Mouse (Mus musculus) neural tube, embryonic 11.5 days (tissue): ENCODE measurements at regions not wholly inside any gene's neighbourhood (a gene's known extent, or its start where the extent isn't known, plus 50 kb on each side); places are given as distances from the start of the nearest gene placed in this dataset.
"Not testable (repeated sequence)": the region's sequence is repeated elsewhere in the genome, so short reads cannot be mapped to it uniquely, and the experiment has no call there.

ENCODE experiments used
- ATAC-seq: fragments of 200-750 bp; cut with Nextera tagmentation; 2 replicates; pipeline ENCODE4 v1.8.0; 2017; ENCODE audit warnings: moderate number of reproducible peaks, mild to moderate bottlenecking, moderate TSS enrichment, moderate library complexity; ENCODE audit not compliant: insufficient read depth, low FRiP score, low TSS enrichment
- DNase-seq: peaks from one replicate; pipeline ENCODE4 v3.0.0-alpha.2; 2015; ENCODE audit warnings: low spot score
- H3K27ac ChIP-seq: fragments of 300-500 bp; sonication (generic); 2 replicates; pipeline ENCODE4 v1.5.1; 2014; ENCODE audit warnings: low read depth, mild to moderate bottlenecking, low read length
- H3K27me3 ChIP-seq: fragments of 300-500 bp; sonication (generic); 2 replicates; pipeline ENCODE4 v1.6.1; 2014; ENCODE audit warnings: mild to moderate bottlenecking, low read length, mixed read lengths; ENCODE audit not compliant: control insufficient read depth, insufficient read depth
- H3K36me3 ChIP-seq: fragments of 300-500 bp; sonication (generic); 2 replicates; pipeline ENCODE4 v1.6.1; 2014; ENCODE audit warnings: mild to moderate bottlenecking, low read length, moderate library complexity, mixed read lengths; ENCODE audit not compliant: control insufficient read depth, insufficient read depth
- H3K4me1 ChIP-seq: fragments of 300-500 bp; sonication (generic); 2 replicates; pipeline ENCODE4 v1.6.1; 2014; ENCODE audit warnings: low read length, mixed read lengths; ENCODE audit not compliant: control insufficient read depth, insufficient read depth
- H3K4me2 ChIP-seq: fragments of 300-500 bp; sonication (generic); 2 replicates; pipeline ENCODE4 v1.6.1; 2014; ENCODE audit warnings: low read depth, mild to moderate bottlenecking, moderate library complexity
- H3K4me3 ChIP-seq: fragments of 300-500 bp; sonication (generic); 2 replicates; pipeline ENCODE4 v1.5.1; 2014; ENCODE audit warnings: low read depth, low read length
- H3K9ac ChIP-seq: fragments of 300-500 bp; sonication (generic); 2 replicates; pipeline ENCODE4 v1.6.1; 2014; ENCODE audit warnings: mild to moderate bottlenecking, low read length
- H3K9me3 ChIP-seq: fragments of 300-500 bp; sonication (generic); 2 replicates; pipeline ENCODE4 v1.6.1; 2016; ENCODE audit warnings: low read length; ENCODE audit not compliant: control insufficient read depth
- WGBS: fragments of 180-500 bp; shearing (Covaris S2); extraction: QIAGEN DNeasy Blood & Tissue Kit; methylation state at CpG from one replicate; pipeline ENCODE4 v1.1.7; 2014; 5-methylcytosine and 5-hydroxymethylcytosine counted together

DNA sequence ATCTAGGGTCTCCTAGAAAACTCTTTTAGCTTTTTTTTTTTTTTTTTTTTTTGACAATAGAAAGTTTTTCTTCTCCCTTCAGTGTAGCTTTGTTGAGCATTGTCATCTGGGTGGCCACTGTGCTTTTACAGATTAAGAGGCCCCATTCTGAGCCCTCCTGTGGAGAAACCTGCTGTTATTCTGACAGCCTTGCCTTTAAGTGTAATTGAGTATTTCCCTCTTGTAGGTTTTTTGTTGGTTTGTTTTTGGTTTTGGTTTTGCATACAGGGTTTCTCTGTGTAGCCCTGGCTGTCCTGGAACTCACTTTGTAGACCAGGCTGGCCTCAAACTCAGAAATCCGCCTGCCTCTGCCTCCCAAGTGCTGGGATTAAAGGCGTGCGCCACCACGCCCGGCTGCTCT is 166.5 kb upstream of the Rtl1 start:
- H3K4me1 ChIP-seq, H3K36me3 ChIP-seq, H3K4me2 ChIP-seq, H3K9ac ChIP-seq, H3K27me3 ChIP-seq, H3K4me3 ChIP-seq, ATAC-seq, H3K9me3 ChIP-seq, DNase-seq, H3K27ac ChIP-seq: not testable (repeated sequence)
- 89% methylated on average over 5 of the region's 5 CpGs for WGBS

DNA sequence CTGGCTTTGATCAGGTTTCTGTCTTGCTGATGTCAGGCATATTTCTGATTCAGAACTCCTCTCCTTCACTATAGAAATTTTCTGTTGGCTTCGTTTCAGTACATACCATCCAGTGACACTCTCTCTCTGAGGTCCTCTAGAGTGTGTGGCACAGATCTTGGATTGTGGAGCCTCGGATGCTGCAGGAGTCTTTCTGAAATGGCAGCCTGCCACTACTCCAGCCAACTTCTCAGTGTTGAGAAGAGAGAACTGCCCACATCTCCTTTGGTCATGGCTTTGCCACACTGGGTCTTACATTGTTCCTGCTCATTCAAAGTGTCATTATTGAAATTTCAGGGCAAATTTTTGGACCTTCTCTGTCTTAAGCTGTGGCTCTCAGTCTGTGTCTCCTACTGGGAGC is 172.4 kb upstream of the Rtl1 start:
- Histone ChIP-seq H3K4me3 (no peak overlapping the region), H3K4me1 (no peaks in the 10 kb centered on the region), H3K9ac (no peak overlapping the region), H3K27me3 (no peaks in the 10 kb centered on the region), H3K9me3 (no peaks in the 10 kb centered on the region), H3K27ac (no peak overlapping the region), H3K36me3 (no peaks in the 10 kb centered on the region), H3K4me2 (no peak overlapping the region)
- DNase-seq: no peak
- WGBS: 79% methylated on average over 2 of the region's 2 CpGs
- ATAC-seq: no peak

DNA sequence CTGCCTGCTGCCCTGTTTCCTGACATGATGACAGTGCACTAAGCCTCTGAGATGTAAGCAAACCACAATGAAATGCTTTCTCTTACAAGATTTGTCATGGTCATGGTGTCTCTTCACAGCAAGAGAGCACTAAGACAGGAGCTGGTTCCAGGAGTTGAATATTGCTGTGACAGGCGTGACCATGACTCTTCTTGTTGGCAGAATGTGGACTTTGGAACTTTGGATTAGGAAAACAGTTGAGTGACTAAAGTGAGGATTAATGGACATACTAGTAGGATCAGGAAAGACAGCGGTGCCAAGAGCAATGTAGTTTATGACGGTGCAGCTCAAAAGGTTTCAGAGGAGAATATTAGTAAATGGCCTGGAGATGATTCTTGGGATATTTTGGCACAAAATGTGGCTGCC is 173.8 kb upstream of the Rtl1 start:
- Histone ChIP-seq H3K4me2 (no peak overlapping the region), H3K36me3 (no peaks in the 10 kb centered on the region), H3K9ac (no peak overlapping the region), H3K4me3 (no peak overlapping the region), H3K27ac (no peak overlapping the region), H3K27me3 (no peaks in the 10 kb centered on the region), H3K4me1 (no peaks in the 10 kb centered on the region), H3K9me3 (no peaks in the 10 kb centered on the region)
- no peak for DNase-seq
- 78% methylated on average over 3 of the region's 3 CpGs for WGBS
- ATAC-seq: no peak

DNA sequence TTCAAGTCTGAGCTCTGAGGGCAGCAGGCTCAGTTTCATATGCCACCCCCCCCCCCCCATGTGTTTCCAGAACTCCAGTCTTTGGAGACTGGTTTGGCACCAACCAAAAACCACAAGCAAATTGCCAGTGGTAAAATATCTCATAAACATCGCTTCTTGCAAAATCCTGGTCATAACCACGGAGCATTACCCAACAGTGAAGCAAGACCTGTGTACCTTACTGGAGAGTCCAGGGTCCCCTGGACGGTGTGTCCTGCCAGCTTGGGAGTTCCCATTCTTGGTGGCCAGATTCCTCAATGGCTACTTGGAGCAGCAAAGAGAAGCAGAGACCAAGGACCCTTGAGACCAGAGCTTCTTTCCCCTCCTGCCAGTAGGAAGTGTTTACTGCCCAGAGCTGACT is 198.7 kb upstream of the Rtl1 start:
- Histone ChIP-seq H3K4me1 (no peaks in the 10 kb centered on the region), H3K36me3 (no peaks in the 10 kb centered on the region), H3K27me3 (no peaks in the 10 kb centered on the region), H3K9me3 (no peaks in the 10 kb centered on the region), H3K9ac (no peak overlapping the region), H3K4me2 (no peak overlapping the region), H3K27ac (no peak overlapping the region), H3K4me3 (no peak overlapping the region)
- no peak for ATAC-seq
- no peak for DNase-seq
- WGBS: 90% methylated on average over 3 of the region's 3 CpGs

DNA sequence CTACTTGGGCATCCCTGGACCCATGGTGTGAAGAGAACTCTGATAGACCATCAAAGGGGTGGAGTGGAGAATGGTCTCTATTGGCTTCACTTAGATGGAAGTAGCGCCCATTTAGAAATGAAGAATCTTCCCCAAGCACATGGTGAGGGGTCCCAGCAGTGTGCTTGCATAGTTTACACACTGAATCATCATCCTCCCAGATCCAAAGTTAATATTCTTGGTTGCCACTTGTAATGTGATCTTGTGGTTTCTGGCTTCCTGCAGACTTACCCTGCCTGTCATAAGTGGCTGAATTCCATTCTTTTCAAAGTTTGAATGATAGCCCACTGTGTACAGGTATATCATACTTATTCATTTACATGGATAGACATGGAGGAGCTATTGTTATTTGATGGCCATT is 199.3 kb upstream of the Rtl1 start:
- ATAC-seq (no peak), DNase-seq (no peak)
- H3K27ac ChIP-seq: no peak overlapping the region
- WGBS: 76% methylated on average over 1 of the region's 1 CpGs
- H3K4me3 ChIP-seq: no peak overlapping the region
- H3K27me3 ChIP-seq: no peaks in the 10 kb centered on the region
- H3K9ac ChIP-seq: no peak overlapping the region
- H3K9me3 ChIP-seq: no peaks in the 10 kb centered on the region
- no peaks in the 10 kb centered on the region for H3K4me1 ChIP-seq
- no peak overlapping the region for H3K4me2 ChIP-seq
- H3K36me3 ChIP-seq: no peaks in the 10 kb centered on the region

DNA sequence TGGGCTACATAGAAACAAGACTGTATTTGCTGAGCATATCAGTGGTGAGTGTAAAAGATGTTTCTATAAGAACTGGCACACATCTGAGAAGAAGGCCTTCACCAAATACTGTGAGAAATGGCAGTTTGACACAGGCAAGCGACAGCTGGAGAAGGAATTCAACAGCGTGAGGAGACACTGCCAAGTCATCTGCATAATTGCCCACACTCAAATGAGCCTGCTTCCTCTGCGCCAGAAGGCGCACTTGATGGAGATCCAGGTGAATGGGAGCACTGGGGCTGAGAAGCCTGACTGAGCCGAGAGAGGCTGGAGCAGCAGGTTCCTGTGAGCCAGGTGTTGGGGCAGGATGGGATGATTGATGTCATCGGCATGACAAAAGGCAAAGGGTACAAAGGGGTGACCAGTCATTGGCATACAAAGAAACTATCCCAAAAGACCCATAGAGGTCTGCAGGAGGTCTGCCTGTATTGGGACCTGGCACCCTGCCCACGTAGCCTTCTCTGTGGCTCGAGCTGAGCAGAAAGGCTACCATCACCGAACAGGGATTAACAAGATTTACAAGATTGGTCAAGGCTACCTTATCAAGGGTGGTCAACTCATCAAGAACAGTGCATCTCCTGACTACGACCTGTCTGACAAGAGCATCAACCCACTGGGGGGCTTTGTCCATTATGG is 227.2 kb upstream of the Rtl1 start:
- Histone ChIP-seq H3K4me2 (no peak overlapping the region), H3K9me3 (no peaks in the 10 kb centered on the region), H3K36me3 (no peaks in the 10 kb centered on the region), H3K4me1 (peaks cover 7% of the 10 kb centered on the region; the same call in 1 of the 2 replicates), H3K27ac (no peak overlapping the region), H3K4me3 (no peak overlapping the region), H3K27me3 (no peaks in the 10 kb centered on the region), H3K9ac (no peak overlapping the region)
- ATAC-seq: no peak
- 79% methylated on average over 10 of the region's 10 CpGs for WGBS
- DNase-seq: no peak

DNA sequence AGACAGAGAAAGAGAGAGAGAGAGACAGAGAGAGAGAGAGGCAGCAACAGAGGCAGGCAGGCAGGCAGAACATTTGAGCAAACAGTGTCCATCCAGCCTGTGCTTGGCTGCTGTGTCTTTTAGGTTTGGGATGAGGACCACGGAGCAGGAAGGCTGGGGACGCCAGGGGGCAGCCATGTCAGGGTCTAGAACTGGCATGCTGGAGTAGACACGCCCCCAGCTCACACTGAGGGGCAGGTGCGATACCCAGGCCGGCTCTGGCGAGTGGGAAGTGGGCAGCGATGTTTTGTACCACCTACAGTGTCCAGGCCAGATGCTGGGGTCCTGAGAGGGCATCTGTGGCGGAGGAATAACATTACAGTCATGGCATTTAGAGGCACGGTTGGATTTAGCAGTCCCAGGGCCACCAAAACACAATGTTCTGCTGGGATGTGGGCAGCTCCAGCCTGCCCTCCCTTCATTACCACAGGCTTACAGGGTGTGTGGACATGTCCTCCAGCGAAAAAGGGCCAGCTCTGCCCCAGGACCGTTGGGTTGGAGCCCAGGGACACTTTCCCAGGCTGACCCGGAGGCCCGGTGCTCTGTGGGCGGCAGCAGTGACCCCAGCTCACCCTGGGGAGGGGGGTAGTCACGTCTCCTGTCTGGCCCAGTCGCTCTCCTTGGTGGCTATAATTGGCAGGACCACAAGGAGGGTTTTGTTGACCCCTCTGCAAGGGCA is 230.3 kb upstream of the Rtl1 start:
- ATAC-seq (peak; percentile 72), DNase-seq (peak; percentile 70)
- no peak overlapping the region for H3K27ac ChIP-seq
- no peak overlapping the region for H3K4me3 ChIP-seq
- no peaks in the 10 kb centered on the region for H3K9me3 ChIP-seq
- no peaks in the 10 kb centered on the region for H3K27me3 ChIP-seq
- H3K36me3 ChIP-seq: no peaks in the 10 kb centered on the region
- H3K4me1 ChIP-seq: peaks cover 7% of the 10 kb centered on the region; the same call in 1 of the 2 replicates
- no peak overlapping the region for H3K4me2 ChIP-seq
- H3K9ac ChIP-seq: no peak overlapping the region
- 23% methylated on average over 16 of the region's 16 CpGs for WGBS

DNA sequence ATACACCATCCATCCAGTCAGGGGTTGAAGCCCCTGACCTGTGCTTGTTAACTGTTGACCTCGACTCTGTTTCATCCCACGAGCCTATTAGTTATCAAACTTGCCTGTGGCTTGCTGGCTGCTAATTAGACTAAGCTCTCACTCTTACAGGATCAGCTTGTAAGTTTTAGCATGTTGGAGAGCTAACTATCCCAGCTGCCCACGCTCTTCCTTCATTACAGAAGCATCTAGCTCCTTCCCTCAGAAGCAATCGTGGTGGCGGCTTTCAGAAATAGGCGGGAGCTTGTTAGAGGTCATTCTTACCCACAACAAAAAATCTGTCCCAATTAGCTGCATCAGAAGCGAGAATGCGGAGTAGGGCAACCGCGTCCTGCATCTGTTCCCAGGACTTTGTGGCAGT is 232.8 kb upstream of the Rtl1 start:
- Histone ChIP-seq H3K27ac (no peak overlapping the region), H3K4me2 (no peak overlapping the region), H3K27me3 (no peaks in the 10 kb centered on the region), H3K4me3 (no peak overlapping the region), H3K9ac (no peak overlapping the region), H3K36me3 (no peaks in the 10 kb centered on the region), H3K4me1 (peaks cover 7% of the 10 kb centered on the region; the same call in 1 of the 2 replicates), H3K9me3 (no peaks in the 10 kb centered on the region)
- ATAC-seq (no peak), DNase-seq (no peak)
- 86% methylated on average over 10 of the region's 10 CpGs for WGBS

DNA sequence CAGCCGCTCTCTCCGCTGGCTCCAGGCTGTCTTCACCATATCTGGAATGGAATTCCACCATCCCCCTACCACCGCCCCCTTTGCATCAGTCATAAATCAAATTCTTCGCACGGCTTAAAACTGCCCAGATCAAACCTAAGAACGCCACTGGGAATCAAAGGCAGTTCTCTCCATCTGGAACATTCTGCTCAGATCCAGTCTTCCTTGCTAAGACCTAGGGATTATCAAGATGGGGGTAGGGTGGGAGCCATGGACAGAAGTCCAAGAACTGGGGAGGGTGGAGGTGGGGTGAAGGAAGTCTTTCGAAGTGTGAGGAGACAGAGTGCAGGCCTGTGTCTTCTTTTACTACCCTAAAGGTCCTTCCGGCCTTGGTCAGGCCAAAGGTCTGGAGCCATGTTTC is 236.4 kb upstream of the Rtl1 start:
- Histone ChIP-seq H3K9me3 (no peaks in the 10 kb centered on the region), H3K4me3 (no peak overlapping the region), H3K27ac (no peak overlapping the region), H3K9ac (no peak overlapping the region), H3K27me3 (no peaks in the 10 kb centered on the region), H3K36me3 (no peaks in the 10 kb centered on the region), H3K4me1 (peaks cover 3% of the 10 kb centered on the region; the same call in 1 of the 2 replicates), H3K4me2 (no peak overlapping the region)
- ATAC-seq (no peak), DNase-seq (no peak)
- WGBS: 73% methylated on average over 8 of the region's 8 CpGs
